Mouse (Mus musculus) liver, embryonic 14.5 days (tissue): Measurements from ENCODE around the gene Hoxd4. TPM values are rescaled to one million over a fixed set of nuclear protein-coding genes. Genes with fewer than 3 reads are reported as not detected.

Experiments used
- ATAC-seq: fragments of 200-750 bp; cut with Nextera tagmentation; 2 replicates; pipeline ENCODE4 v1.8.0; 2017; ENCODE audit warnings: moderate number of reproducible peaks, mild to moderate bottlenecking, moderate library complexity; ENCODE audit not compliant: insufficient read depth
- DNase-seq, 3 experiments: peaks; one replicate each; pipeline ENCODE4 v3.0.0-alpha.2; 2012 to 2013; ENCODE audit warnings: low read depth in 3 of 3, low spot score in 3 of 3
- H3K27ac ChIP-seq: fragments of 300-500 bp; sonication (generic); 2 replicates; pipeline ENCODE4 v1.5.1; 2014; ENCODE audit warnings: moderate library complexity, mild to moderate bottlenecking, control low read depth, inconsistent platforms
- H3K27me3 ChIP-seq: fragments of 300-500 bp; sonication (generic); 2 replicates; pipeline ENCODE4 v1.6.1; 2014; ENCODE audit warnings: mild to moderate bottlenecking, low read length, moderate library complexity; ENCODE audit not compliant: control insufficient read depth, insufficient read depth
- H3K36me3 ChIP-seq: fragments of 300-500 bp; sonication (generic); replicated peaks from 2 replicates; pipeline ENCODE4 v1.6.1; 2014; ENCODE audit warnings: low read depth; ENCODE audit not compliant: control insufficient read depth, insufficient read depth
- H3K4me1 ChIP-seq, 2 experiments: fragments of 200-500 bp in 1 of 2; fragments of 300-500 bp in 1 of 2; sonication (generic) in 1 of 2; replicated peaks; 2 replicates each; pipeline ENCODE4 v1.6.1; 2012 to 2014; ENCODE audit warnings: antibody characterized with exemption in 1 of 2, inconsistent platforms in 1 of 2, low read length in 1 of 2; ENCODE audit not compliant: control insufficient read depth in 2 of 2, insufficient read depth in 2 of 2
- H3K4me2 ChIP-seq: fragments of 300-500 bp; sonication (generic); 2 replicates; pipeline ENCODE4 v1.6.1; 2014; ENCODE audit warnings: low read depth, mild to moderate bottlenecking, control low read depth, moderate library complexity
- H3K4me3 ChIP-seq, 2 experiments: fragments of 200-500 bp in 1 of 2; fragments of 300-500 bp in 1 of 2; sonication (generic) in 1 of 2; 2 replicates each; pipeline ENCODE4 v1.5.1; 2012 to 2014; ENCODE audit warnings: low read depth in 2 of 2, low read length in 2 of 2, mild to moderate bottlenecking in 2 of 2, control low read depth in 1 of 2, inconsistent platforms in 1 of 2, moderate library complexity in 1 of 2; ENCODE audit not compliant: insufficient read depth in 1 of 2
- H3K9ac ChIP-seq: fragments of 300-500 bp; sonication (generic); replicated peaks from 2 replicates; pipeline ENCODE4 v1.6.1; 2014; ENCODE audit warnings: mild to moderate bottlenecking, control low read depth, moderate library complexity
- H3K9me3 ChIP-seq: fragments of 300-500 bp; sonication (generic); 2 replicates; pipeline ENCODE4 v1.6.1; 2016; ENCODE audit warnings: low read length, mixed read lengths; ENCODE audit not compliant: control insufficient read depth
- CTCF ChIP-seq: IDR thresholded peaks from 2 replicates; pipeline ENCODE4 v1.5.1; 2016; ENCODE audit warnings: antibody characterized with exemption, low read depth, control low read depth
- EP300 ChIP-seq: IDR thresholded peaks from 2 replicates; pipeline ENCODE4 v1.6.1; 2016; ENCODE audit warnings: antibody characterized with exemption, low read depth
- WGBS: fragments of 180-500 bp; shearing (Covaris S2); extraction: QIAGEN DNeasy Blood & Tissue Kit; methylation state at CpG from one replicate; pipeline ENCODE4 v1.1.7; 2014; ENCODE audit not compliant: insufficient replicate concordance; 5-methylcytosine and 5-hydroxymethylcytosine counted together
- polyA plus RNA-seq, 2 experiments: library from polyadenylated mRNA; depleted of rRNA in 1 of 2; stranded (reverse) in 1 of 2; unstranded in 1 of 2; fragments of >200 nt; fragmentation: Nextera tagmentation in 1 of 2; extraction: Ambion mirVana in 1 of 2; gene quantifications; 2 replicates each; pipeline versions ENCODE4 v1.2.1 to v1.2.3; 2012 to 2014

Gene Hoxd4
- polyA plus RNA-seq, 2 experiments = 0.04 TPM; not detected in 1

DNA sequence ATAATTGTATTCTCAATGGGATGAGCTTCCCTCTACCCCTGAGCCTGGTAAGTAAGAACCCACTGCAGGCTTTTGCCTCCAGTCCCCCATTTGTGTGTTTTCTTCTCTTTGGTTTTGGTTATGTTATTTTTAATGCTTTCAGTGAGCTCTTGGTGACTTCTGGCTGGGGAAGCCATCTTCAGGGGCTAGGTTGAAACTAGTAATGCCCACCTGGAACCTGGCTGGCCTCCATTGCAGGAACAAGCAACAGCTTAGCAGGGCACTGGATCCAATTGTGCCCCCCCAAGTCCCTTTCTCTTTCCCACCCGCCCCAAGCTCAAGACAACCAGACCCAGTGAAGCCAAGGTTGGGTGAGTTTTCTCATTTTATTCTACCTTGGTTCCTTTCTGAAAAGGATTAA is 16.3 kb upstream of the Hoxd4 start:
- TF ChIP-seq EP300 (no peak), CTCF (no peak)
- Histone ChIP-seq H3K27ac (no peak overlapping the region), H3K4me2 (no peak overlapping the region), H3K4me1 (no peaks in the 10 kb centered on the region), H3K9me3 (no peaks in the 10 kb centered on the region), H3K36me3 (no peaks in the 10 kb centered on the region), H3K9ac (no peak overlapping the region), H3K4me3 (no peak overlapping the region), H3K27me3 (peaks cover 100% of the 10 kb centered on the region)
- DNase-seq (no peak), ATAC-seq (no peak)
- WGBS = 6% methylated on average over 1 of the region's 1 CpGs

DNA sequence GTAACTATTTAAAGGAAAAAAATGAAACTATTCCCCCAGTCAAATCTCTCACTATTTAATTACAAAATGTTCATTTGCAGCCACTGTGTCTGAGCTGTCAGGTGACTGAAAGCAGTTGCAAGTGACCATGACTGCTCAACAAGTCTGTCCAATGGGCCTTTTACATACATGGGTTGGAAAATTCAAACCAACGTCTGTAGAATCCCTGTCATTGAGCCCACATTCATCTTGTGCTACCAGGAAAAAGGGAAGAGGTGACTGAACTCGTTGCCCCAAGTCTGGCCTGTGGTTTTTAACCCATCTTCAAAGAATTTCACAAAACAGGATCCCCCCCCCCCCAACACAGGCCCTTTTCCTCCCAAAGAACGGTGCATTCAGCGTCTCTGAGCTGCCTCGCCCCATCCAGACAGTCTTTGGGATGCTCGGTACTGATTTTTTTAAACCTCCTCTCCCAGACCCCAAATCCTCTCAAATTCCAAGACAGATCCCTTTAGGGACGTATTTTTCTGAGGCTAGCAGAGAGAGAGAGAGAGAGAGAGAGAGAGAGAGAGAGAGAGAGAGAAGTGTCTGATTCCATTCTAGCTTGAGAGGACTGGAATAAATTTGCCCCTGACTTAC is 15.8 kb upstream of the Hoxd4 start:
- WGBS = 10% methylated on average over 7 of the region's 7 CpGs
- no peaks in the 10 kb centered on the region for H3K9me3 ChIP-seq
- no peak overlapping the region for H3K4me2 ChIP-seq
- no peak for ATAC-seq
- H3K4me3 ChIP-seq = no peak overlapping the region
- peaks cover 100% of the 10 kb centered on the region for H3K27me3 ChIP-seq
- no peaks in the 10 kb centered on the region for H3K4me1 ChIP-seq
- H3K36me3 ChIP-seq = no peaks in the 10 kb centered on the region
- H3K27ac ChIP-seq = no peak overlapping the region
- no peak for DNase-seq
- H3K9ac ChIP-seq = no peak overlapping the region
- TF ChIP-seq CTCF (no peak), EP300 (no peak)

DNA sequence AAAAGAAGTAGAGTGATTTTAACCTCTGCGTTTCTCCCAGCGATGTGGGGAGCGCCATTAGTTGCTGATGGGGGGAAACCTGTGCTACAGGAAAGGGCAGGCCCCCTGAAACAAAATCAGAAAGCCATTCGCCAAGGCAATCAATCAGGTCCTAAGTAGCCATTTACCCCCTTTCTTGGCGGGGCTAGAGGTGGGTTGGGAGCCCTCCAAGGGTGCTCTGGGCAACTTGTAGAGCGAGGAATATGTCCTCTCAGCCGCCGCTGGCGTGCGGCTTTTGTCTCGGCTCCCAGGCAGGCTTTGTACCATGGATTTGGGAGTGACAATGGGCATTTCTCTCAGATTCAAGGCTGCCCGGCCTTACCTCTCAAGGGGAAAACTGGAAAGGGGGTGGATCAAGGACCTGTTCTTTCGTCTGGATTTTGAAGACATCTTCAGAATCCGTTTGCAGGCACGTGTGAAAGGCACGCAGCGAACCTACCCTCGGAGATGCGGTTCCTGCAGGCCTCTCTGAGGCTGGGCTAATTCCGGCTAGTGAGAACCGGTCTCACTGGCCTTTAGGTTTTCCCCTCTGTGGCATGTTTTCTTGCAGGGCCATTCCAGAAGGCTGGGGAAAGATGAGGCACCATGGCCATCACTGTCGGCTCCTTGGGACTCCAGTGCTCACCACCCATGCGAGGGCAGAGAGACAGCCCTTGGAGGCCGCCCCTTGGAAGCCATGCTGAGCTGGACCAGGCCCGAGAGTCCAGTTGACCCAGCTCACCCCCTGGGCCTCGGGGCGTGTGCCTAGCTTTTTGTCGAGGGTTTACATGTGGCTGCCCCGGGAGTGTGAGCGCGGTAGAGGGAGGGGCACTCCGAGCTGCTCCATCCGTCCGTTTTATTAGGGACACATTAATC is 15.0 kb upstream of the Hoxd4 start:
- DNase-seq (no peak), ATAC-seq (no peak)
- no peak overlapping the region for H3K4me3 ChIP-seq
- no peaks in the 10 kb centered on the region for H3K36me3 ChIP-seq
- H3K9ac ChIP-seq = no peak overlapping the region
- peaks cover 100% of the 10 kb centered on the region for H3K27me3 ChIP-seq
- H3K4me2 ChIP-seq = no peak overlapping the region
- H3K4me1 ChIP-seq = no peaks in the 10 kb centered on the region
- H3K9me3 ChIP-seq = no peaks in the 10 kb centered on the region
- 3% methylated on average over 34 of the region's 34 CpGs for WGBS
- H3K27ac ChIP-seq = no peak overlapping the region
- no peak for TF ChIP-seq CTCF
- no peak for TF ChIP-seq EP300

DNA sequence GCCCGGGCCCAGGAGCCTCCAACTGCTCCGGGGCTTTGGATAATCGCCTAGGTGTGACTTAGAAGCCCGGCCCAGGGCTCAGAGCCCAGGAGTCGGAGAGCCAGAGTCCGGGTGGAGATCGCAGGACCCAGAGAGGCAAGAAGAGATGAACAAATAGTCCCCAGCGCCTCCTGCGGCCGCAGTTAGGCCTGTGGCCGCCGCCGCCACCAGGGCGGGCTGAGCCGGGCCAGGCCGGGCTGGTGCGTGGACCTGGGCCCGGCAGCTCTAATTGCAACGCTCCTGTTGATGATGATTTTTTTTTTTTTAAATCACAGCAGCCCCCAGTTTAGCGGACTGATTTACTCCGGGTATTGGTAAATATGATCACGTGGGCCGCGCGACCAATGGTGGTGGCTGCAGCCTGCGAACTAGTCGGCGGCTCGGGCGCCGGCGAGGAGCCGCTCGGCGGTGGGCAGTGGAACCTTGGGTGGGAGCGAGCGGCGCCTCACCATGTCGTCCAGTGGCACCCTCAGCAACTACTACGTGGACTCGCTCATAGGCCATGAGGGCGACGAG is 14.1 kb upstream of the Hoxd4 start, which contains the start of gene Hoxd9:
Gene Hoxd9, plus strand, starts transcription at position 161 of the 555 bp plus-strand sequence.
- under 1% methylated on average over 43 of the region's 43 CpGs for WGBS
- Histone ChIP-seq H3K36me3 (no peaks in the 10 kb centered on the region), H3K27me3 (peaks cover 99% of the 10 kb centered on the region), H3K4me1 (no peaks in the 10 kb centered on the region), H3K9me3 (no peaks in the 10 kb centered on the region), H3K9ac (no peak within 1 kb of the TSS), H3K4me2 (peak within 1 kb of the TSS; percentile 34), H3K27ac (no peak within 1 kb of the TSS), H3K4me3 (peak within 1 kb of the TSS in 1 of 2 experiments; percentile 27; a peak in 2 of 4 replicates)
- ATAC-seq (no peak), DNase-seq (no peak)
- no peak for TF ChIP-seq EP300
- TF ChIP-seq CTCF = no peak
